Comparison of ENCODE assay signal across 1 mouse cellular context in the genomic region with DNA sequence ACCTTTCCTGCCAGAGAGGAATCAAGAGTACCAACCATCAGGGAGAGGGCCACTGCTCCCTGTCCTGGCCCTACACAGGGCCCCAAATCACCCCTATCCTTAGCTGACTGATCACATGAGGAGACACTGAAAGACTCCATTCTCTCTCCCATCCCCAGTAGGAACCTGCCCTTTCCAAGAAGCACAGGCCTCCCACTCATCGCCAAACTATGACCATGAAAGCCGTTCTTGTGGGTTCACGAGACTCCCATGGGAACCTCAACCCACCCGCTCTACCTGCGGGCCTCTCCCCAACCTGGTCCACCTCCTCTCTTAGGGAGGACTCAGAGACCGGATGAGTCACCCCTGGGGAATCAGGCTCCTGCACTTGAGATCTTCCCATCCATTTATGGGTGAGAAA.
TF ChIP-seq lines count a peak whose summit lies in the region.

No protein-coding gene starts in this region.

TF ChIP-seq in CH12.LX, 34 proteins besides CTCF, POLR2A, EP300 and RAD21:
- TF ChIP-seq BHLHE40 (IDR thresholded peaks at IDR 0.05; ENCODE audit: low read depth, low read length) (peak; percentile 59), KAT2A (IDR thresholded peaks at IDR 0.05; ENCODE audit: insufficient replicate concordance, low read length) (no peak), TCF12 (IDR thresholded peaks at IDR 0.05; ENCODE audit: low read depth, low read length) (no peak), MYC (IDR thresholded peaks at IDR 0.05; ENCODE audit: low read depth, low read length) (no peak), MAFK (IDR thresholded peaks at IDR 0.05; ENCODE audit: insufficient replicate concordance, low read length) (no peak), USF2 (conservative IDR thresholded peaks at IDR 0.05; ENCODE audit: low read depth, low read length) (no peak)
